Mouse (Mus musculus): ENCODE results near the gene Mamdc2.

GRCm38 (mm10) chr19:23496536-23496935 is 48.3 kb upstream of the Mamdc2 start:
- TF ChIP-seq CTCF (IDR thresholded peaks at IDR 0.05; ENCODE audit: low read depth) (no peak), EP300 (optimal IDR thresholded peaks at IDR 0.05) (no peak)
